Mouse (Mus musculus) forebrain, embryonic 14.5 days (tissue): ENCODE measurements around the gene Ctsz. TPM values are rescaled to one million over a fixed set of nuclear protein-coding genes. Genes with fewer than 3 reads are reported as not detected.

Source experiments
- ATAC-seq: fragments of 200-750 bp; cut with Nextera tagmentation; 2 replicates; pipeline ENCODE4 v1.8.0; 2017; ENCODE audit warnings: mild to moderate bottlenecking, moderate library complexity
- DNase-seq: peaks from one replicate; pipeline ENCODE4 v3.0.0-alpha.2; 2015; ENCODE audit warnings: low spot score
- H3K27ac ChIP-seq: fragments of 300-500 bp; sonication (generic); 2 replicates; pipeline ENCODE4 v1.5.1; 2014; ENCODE audit warnings: low read depth, mild to moderate bottlenecking, control low read depth, low read length, moderate library complexity
- H3K27me3 ChIP-seq: fragments of 300-500 bp; sonication (generic); replicated peaks from 2 replicates; pipeline ENCODE4 v1.6.1; 2014; ENCODE audit warnings: low read length, control low read depth, mixed read lengths; ENCODE audit not compliant: control insufficient read depth, insufficient read depth
- H3K36me3 ChIP-seq: fragments of 300-500 bp; sonication (generic); 2 replicates; pipeline ENCODE4 v1.6.1; 2014; ENCODE audit warnings: low read length, control low read depth; ENCODE audit not compliant: control insufficient read depth, insufficient read depth
- H3K4me1 ChIP-seq: fragments of 300-500 bp; sonication (generic); 2 replicates; pipeline ENCODE4 v1.6.1; 2014; ENCODE audit warnings: antibody characterized with exemption, low read length, control low read depth; ENCODE audit not compliant: control insufficient read depth, insufficient read depth
- H3K4me2 ChIP-seq: fragments of 300-500 bp; sonication (generic); 2 replicates; pipeline ENCODE4 v1.6.1; 2014; ENCODE audit warnings: mild to moderate bottlenecking, control low read depth, low read length
- H3K4me3 ChIP-seq: fragments of 300-500 bp; sonication (generic); 2 replicates; pipeline ENCODE4 v1.5.1; 2014; ENCODE audit warnings: low read depth, low read length, control low read depth
- H3K9ac ChIP-seq: fragments of 300-500 bp; sonication (generic); 2 replicates; pipeline ENCODE4 v1.6.1; 2014; ENCODE audit warnings: mild to moderate bottlenecking, low read length, control low read depth, moderate library complexity
- H3K9me3 ChIP-seq: fragments of 300-500 bp; sonication (generic); replicated peaks from 2 replicates; pipeline ENCODE4 v1.6.1; 2016; ENCODE audit warnings: low read length, control low read depth, mixed read lengths; ENCODE audit not compliant: control insufficient read depth
- WGBS: fragments of 180-500 bp; shearing (Covaris S2); extraction: QIAGEN DNeasy Blood & Tissue Kit; methylation state at CpG from one replicate; pipeline ENCODE4 v1.1.7; 2014; 5-methylcytosine and 5-hydroxymethylcytosine counted together
- polyA plus RNA-seq: library from polyadenylated mRNA; unstranded; fragments of >200 nt; fragmentation: Nextera tagmentation; extraction: Ambion mirVana; gene quantifications from 2 replicates; pipeline ENCODE4 v1.2.1, GENCODE M21; 2014

Gene Ctsz
- polyA plus RNA-seq, 1 experiment from 2014 or later = 94.1 TPM

DNA sequence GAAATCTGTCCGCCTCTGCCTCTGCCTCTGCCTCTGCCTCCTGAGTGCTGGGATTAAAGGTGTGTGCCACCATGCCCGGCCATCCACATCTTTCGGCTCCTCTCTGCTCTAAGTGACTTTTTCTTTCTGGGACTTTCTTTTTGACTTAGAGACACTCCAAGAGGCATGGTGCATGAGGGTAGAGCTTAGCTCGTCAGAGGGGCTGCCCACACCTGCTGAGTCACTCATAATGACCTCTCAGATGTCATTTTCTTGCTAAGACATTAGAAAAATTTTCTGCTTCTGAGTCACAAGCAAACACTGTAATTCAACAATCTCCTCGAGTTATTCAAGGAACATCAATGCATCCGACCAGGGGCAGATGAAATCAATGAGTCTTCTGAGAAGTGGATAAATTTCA is 6.2 kb upstream of the Ctsz start:
- no peak overlapping the region for H3K9ac ChIP-seq
- ATAC-seq (no peak), DNase-seq (no peak)
- H3K4me2 ChIP-seq = no peak overlapping the region
- H3K4me3 ChIP-seq = no peak overlapping the region
- no peak overlapping the region for H3K27ac ChIP-seq
- no peaks in the 10 kb centered on the region for H3K36me3 ChIP-seq
- no peaks in the 10 kb centered on the region for H3K9me3 ChIP-seq
- H3K27me3 ChIP-seq = no peaks in the 10 kb centered on the region
- no peaks in the 10 kb centered on the region for H3K4me1 ChIP-seq
- 77% methylated on average over 6 of the region's 6 CpGs for WGBS

GRCm38 (mm10) chr2:174444359-174444758 is 5.5 kb upstream of the Ctsz start:
- Histone ChIP-seq H3K4me3 (no peak overlapping the region), H3K4me2 (no peak overlapping the region), H3K36me3 (no peaks in the 10 kb centered on the region), H3K27ac (no peak overlapping the region), H3K9ac (no peak overlapping the region), H3K27me3 (no peaks in the 10 kb centered on the region), H3K4me1 (no peaks in the 10 kb centered on the region), H3K9me3 (no peaks in the 10 kb centered on the region)
- ATAC-seq = no peak
- WGBS = 90% methylated on average over 7 of the region's 7 CpGs
- no peak for DNase-seq

DNA sequence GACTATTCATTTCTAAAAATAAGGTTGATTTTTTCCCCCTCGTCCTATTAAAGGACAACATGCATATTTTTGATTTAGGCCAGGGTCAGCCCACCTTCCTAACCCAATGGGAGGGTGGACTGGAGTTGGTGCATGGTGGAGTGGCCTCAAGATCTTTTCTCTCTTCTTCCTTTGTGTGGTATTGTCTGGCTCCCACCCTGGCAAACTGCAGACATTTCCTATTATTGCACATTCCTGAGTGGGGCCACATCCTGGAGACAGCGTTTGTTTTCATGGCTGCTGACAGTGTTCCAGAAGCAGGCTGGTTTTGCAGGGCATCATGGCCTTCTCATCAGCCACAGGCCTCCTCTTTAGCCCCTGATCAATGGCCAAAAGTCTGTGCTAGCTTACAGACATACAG is 4.2 kb upstream of the Ctsz start:
- ATAC-seq (no peak), DNase-seq (no peak)
- Histone ChIP-seq H3K4me2 (no peak overlapping the region), H3K9me3 (no peaks in the 10 kb centered on the region), H3K4me3 (no peak overlapping the region), H3K27ac (no peak overlapping the region), H3K36me3 (no peaks in the 10 kb centered on the region), H3K27me3 (no peaks in the 10 kb centered on the region), H3K9ac (no peak overlapping the region), H3K4me1 (peaks cover 10% of the 10 kb centered on the region)
- 60% methylated on average over 2 of the region's 2 CpGs for WGBS

- 92% methylated on average over 9 of the region's 9 CpGs for WGBS
- no peak for ATAC-seq
- Histone ChIP-seq H3K27ac (no peak overlapping the region), H3K9ac (no peak overlapping the region), H3K36me3 (no peaks in the 10 kb centered on the region), H3K4me1 (peaks cover 16% of the 10 kb centered on the region), H3K4me2 (no peak overlapping the region), H3K4me3 (no peak overlapping the region), H3K9me3 (no peaks in the 10 kb centered on the region), H3K27me3 (no peaks in the 10 kb centered on the region)
- DNase-seq = no peak
Measured at GRCm38 (mm10) chr2:174442460-174442859, 3.6 kb upstream of the Ctsz start.

GRCm38 (mm10) chr2:174441898-174442297 is 3.1 kb upstream of the Ctsz start:
- WGBS = 90% methylated on average over 4 of the region's 4 CpGs
- no peaks in the 10 kb centered on the region for H3K27me3 ChIP-seq
- H3K4me2 ChIP-seq = no peak overlapping the region
- ATAC-seq (no peak), DNase-seq (no peak)
- no peaks in the 10 kb centered on the region for H3K36me3 ChIP-seq
- no peak overlapping the region for H3K4me3 ChIP-seq
- peaks cover 16% of the 10 kb centered on the region for H3K4me1 ChIP-seq
- H3K9ac ChIP-seq = no peak overlapping the region
- no peaks in the 10 kb centered on the region for H3K9me3 ChIP-seq
- no peak overlapping the region for H3K27ac ChIP-seq

DNA sequence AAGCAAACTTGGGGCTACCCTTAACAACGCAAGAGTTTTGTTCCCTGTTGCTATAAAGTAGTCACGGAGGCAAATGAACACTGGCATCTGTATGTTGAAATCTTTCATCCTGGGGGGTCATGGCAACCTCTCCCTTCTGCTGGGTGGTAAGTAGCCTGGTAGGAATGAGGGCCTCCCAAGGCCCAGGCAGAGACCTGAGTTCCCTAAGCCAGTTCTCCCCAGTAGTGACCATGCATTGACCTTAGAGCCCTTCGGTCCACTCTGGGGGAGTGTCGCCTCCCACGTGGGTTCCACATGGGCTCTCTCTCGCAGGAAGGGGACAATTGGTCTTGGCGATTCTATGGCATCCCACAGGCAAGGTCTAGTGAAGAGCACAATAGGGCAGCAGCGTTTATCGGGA is 1.1 kb upstream of the Ctsz start:
- WGBS = 73% methylated on average over 9 of the region's 9 CpGs
- H3K27ac ChIP-seq = no peak overlapping the region
- no peak overlapping the region for H3K4me3 ChIP-seq
- no peaks in the 10 kb centered on the region for H3K9me3 ChIP-seq
- H3K27me3 ChIP-seq = no peaks in the 10 kb centered on the region
- no peak overlapping the region for H3K9ac ChIP-seq
- DNase-seq (no peak), ATAC-seq (no peak)
- peaks cover 3% of the 10 kb centered on the region; the same call in 1 of the 2 replicates for H3K36me3 ChIP-seq
- no peak overlapping the region for H3K4me2 ChIP-seq
- peaks cover 16% of the 10 kb centered on the region for H3K4me1 ChIP-seq

GRCm38 (mm10) chr2:174439450-174439838 is 605 bp upstream of the Ctsz start:
- H3K9me3 ChIP-seq = no peaks in the 10 kb centered on the region
- no peaks in the 10 kb centered on the region for H3K27me3 ChIP-seq
- 49% methylated on average over 5 of the region's 5 CpGs for WGBS
- H3K4me2 ChIP-seq = peak overlapping the region; percentile 75; the same call in 1 of the 2 replicates
- no peak overlapping the region for H3K27ac ChIP-seq
- peaks cover 16% of the 10 kb centered on the region for H3K4me1 ChIP-seq
- no peak overlapping the region; the same call in 1 of the 2 replicates for H3K4me3 ChIP-seq
- ATAC-seq = no peak
- H3K36me3 ChIP-seq = peaks cover 3% of the 10 kb centered on the region; the same call in 1 of the 2 replicates
- peak overlapping the region; percentile 67 for H3K9ac ChIP-seq
- DNase-seq = no peak

DNA sequence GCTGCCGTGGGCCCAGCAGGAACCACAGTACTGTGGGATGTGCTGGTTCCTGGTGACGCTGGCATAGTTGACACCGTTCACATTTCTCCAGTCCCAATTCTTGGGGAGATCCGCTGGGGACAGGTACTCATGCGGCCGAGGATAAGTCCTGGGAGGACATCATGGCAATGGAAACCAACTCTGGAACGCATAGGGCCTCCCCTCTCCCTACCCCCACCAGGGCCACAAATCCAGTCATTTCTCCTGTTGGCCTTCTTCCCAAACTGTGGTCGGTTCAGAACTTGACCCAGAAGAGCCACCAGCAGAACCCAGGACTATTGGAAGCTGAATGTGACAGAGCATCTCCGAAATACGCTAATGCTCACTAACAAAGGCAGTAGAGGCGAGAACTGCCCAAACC is 658 bp downstream of the Ctsz start:
- DNase-seq (no peak), ATAC-seq (0 out of 2 replicates have a peak, but pooled peaks have one; percentile 5)
- H3K4me2 ChIP-seq = peak overlapping the region; percentile 75
- WGBS = 58% methylated on average over 11 of the region's 11 CpGs
- no peaks in the 10 kb centered on the region for H3K9me3 ChIP-seq
- peak overlapping the region; percentile 52 for H3K4me3 ChIP-seq
- H3K4me1 ChIP-seq = peaks cover 16% of the 10 kb centered on the region
- no peak overlapping the region for H3K27ac ChIP-seq
- no peaks in the 10 kb centered on the region for H3K27me3 ChIP-seq
- peak overlapping the region; percentile 67 for H3K9ac ChIP-seq
- peaks cover 3% of the 10 kb centered on the region; the same call in 1 of the 2 replicates for H3K36me3 ChIP-seq

GRCm38 (mm10) chr2:174437697-174437982 is 1.2 kb downstream of the Ctsz start:
- WGBS = 94% methylated on average over 4 of the region's 4 CpGs
- H3K27ac ChIP-seq = no peak overlapping the region
- H3K36me3 ChIP-seq = peaks cover 3% of the 10 kb centered on the region; the same call in 1 of the 2 replicates
- H3K4me1 ChIP-seq = peaks cover 16% of the 10 kb centered on the region
- no peaks in the 10 kb centered on the region for H3K27me3 ChIP-seq
- DNase-seq (no peak), ATAC-seq (no peak)
- H3K4me2 ChIP-seq = no peak overlapping the region; the same call in 1 of the 2 replicates
- no peak overlapping the region for H3K4me3 ChIP-seq
- no peak overlapping the region for H3K9ac ChIP-seq
- H3K9me3 ChIP-seq = no peaks in the 10 kb centered on the region
